Mouse (Mus musculus): Measurements from ENCODE around the gene Sertm1. TPM values are rescaled to one million over a fixed set of nuclear protein-coding genes. Genes with fewer than 3 reads are reported as not detected.

Sertm1 gene
- polyA plus RNA-seq (2012), result not detected in 2 replicates

DNA sequence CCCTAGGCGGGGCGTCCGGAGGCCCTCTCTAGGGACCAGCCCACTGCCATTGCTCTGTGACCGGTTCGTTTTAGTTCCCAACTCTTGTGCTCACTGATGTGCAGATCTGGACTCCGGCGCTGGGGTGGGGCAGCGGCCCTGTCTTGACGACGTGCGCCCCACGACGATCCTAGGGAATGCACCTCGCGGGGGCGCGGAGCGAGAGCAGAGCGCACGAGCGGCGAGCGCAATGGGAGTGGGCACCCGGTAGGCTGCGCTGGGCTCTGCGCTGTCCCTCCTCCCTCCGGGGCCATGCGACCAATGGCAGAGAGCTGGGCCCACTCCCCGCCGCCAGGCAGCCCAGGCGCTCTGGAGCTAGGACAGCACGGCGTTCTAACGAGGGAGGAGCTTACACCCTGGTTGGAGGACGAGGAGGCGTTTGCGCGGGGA, at the start of gene Sertm1:
TSS of gene Sertm1 (minus strand) at position 245 of the 429 bp plus-strand sequence.
- no peak for TF ChIP-seq GATA1 (IDR thresholded peaks at IDR 0.05; ENCODE audit: low read length)

DNA sequence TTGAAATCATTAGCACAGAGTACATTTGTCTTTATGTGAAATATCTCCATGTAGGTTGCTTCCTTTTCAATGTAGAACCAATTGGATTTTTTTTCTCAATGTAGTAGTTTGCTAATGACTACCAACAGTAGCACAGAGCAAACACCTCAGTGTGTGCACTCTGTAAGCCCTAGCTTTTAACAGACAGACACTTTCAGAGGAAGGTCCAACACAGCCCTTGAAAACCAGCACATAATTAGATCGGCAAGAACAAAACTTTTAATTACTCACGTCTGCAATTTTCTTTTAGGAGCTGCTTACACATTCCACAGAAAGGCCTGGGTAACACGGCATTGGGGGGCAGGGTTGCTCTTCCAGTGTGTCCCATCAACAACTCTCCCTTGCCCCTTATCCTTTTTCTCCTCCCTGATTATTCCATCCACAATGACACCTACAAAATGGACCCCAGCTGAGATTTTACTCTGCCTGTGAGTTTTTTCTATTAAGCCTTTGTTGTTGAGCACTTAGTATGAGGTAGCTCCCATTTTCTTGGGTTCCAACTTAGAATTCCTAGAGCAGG, 49.3 kb upstream of the Sertm1 start:
- TF ChIP-seq GATA1 (IDR thresholded peaks at IDR 0.05; ENCODE audit: low read length), result no peak

GRCm38 (mm10) chr3:54943067-54943810, 27.6 kb upstream of the Sertm1 start:
- no peak for TF ChIP-seq GATA1 (IDR thresholded peaks at IDR 0.05; ENCODE audit: low read length)

DNA sequence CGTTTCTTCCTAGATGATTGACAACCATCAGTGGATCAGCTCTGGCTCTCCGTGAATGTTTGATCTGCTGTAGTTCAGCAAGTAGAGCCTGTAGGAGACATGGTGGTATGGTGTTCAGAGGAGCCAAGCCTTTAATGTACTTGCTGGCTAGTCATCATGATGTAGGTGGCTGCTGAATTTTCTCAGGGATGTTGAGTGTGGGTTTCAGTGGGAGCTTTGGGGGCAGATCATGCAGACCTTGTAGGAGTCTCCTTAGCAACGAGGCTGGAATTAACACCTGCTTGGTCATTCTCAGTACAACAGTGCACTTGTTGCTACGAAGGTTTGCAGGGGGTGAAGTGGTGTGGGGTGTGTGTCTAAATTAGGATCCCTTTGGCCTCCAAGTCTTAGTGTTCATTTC, 18.8 kb upstream of the Sertm1 start:
- no peak for TF ChIP-seq GATA1 (IDR thresholded peaks at IDR 0.05; ENCODE audit: low read length)

- TF ChIP-seq GATA1 (IDR thresholded peaks at IDR 0.05; ENCODE audit: low read length), result no peak
Observed at GRCm38 (mm10) chr3:54932599-54932998, 16.9 kb upstream of the Sertm1 start.

- TF ChIP-seq GATA1 (IDR thresholded peaks at IDR 0.05; ENCODE audit: low read length), result no peak
Observed at GRCm38 (mm10) chr3:54920425-54920824, 4.7 kb upstream of the Sertm1 start.

DNA sequence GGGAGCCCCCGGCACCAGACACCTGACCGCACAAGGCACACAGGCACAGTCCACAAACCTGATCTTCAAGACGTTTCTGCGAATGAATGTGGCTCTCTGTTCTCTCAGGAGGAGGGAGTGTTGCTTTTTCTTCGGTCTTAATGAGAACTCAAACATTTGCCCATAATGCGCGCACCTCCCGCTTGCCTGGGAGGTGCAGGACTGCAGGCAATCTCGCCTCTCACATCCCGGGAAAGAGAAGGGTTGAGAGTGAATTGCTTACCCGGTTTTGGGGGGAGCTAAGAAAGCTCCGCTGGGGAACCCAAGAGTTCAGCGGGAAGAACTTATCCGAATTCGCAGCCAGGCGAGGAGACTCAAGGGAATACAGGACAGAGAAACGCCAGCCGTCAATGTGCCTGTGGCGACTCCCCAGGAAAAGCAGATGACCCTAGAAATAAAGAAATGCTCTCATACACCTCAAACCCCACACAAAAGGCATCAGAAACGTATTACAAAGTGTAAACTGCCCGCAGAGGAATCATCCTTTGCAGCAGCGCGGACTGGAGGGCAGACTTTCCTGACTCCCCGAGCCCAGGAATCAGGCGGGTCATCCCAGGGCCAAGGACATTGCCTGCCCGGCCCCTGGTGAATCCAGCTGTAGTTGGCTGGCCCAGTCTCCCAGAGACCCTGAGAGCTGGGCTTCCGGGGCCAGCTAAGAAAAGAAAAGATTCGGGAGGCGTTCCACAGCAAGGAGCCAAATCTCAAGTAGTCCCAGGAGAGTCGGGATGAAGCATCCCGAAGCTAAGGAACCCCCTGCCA, 643 bp downstream of the Sertm1 start:
- TF ChIP-seq GATA1 (IDR thresholded peaks at IDR 0.05; ENCODE audit: low read length), result no peak

GRCm38 (mm10) chr3:54908878-54909277, 6.8 kb downstream of the Sertm1 start:
- no peak for TF ChIP-seq GATA1 (IDR thresholded peaks at IDR 0.05; ENCODE audit: low read length)

- TF ChIP-seq GATA1 (IDR thresholded peaks at IDR 0.05; ENCODE audit: low read length), result no peak
Observed at GRCm38 (mm10) chr3:54897974-54898373, 17.7 kb downstream of the Sertm1 start.

GRCm38 (mm10) chr3:54894891-54895290, 20.8 kb downstream of the Sertm1 start:
- TF ChIP-seq GATA1 (IDR thresholded peaks at IDR 0.05; ENCODE audit: low read length), result no peak

DNA sequence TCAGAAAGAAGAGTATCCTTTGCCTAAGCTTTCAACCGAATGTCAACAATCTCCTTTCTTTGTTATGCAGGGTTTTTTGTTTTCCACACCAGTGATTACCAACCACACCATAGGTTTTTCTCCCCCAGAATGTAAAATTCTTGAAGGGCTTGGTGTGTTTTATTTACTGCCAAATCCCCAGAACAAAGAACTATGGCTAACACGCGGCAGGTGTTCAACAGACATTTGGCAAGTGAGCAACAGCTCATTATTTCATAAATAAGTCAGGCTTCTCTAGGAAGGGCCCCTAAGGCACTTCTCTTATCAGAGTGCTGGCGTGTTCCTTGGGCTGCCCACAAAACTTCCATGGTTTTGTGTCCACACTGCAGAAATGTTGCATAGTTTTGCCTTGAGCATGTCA, 23.5 kb downstream of the Sertm1 start:
- no peak for TF ChIP-seq GATA1 (IDR thresholded peaks at IDR 0.05; ENCODE audit: low read length)

DNA sequence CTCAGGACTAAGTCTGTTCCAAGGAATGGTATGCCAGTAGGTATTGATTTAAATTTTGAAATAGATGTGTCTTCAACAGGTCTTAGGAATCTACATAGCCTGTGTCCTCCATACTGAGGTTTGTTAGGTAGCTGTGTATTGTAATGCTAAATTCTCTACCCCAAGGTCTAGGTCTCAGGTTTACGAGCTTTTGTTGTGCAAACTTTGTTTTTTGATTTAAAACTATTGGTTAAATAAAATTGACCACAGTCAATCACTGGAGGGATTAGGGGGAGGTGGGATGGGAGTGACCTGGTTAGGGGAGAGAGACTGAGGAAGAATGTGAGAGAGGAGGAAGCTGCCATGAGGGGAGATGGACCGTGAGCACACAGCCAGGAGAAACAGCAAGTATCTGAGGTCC, 29.2 kb downstream of the Sertm1 start:
- TF ChIP-seq GATA1 (IDR thresholded peaks at IDR 0.05; ENCODE audit: low read length), result no peak

Other genes with a start within 250 kb of the Sertm1 start
- 2.8 and 6.0 TPM in 2 replicates for gene Supt20, start 223.1 kb downstream of the Sertm1 start, polyA plus RNA-seq (2012)
- gene Gm21958, start 201.5 kb downstream of the Sertm1 start, polyA plus RNA-seq (2012), result not detected in 2 replicates
- 29.7 and 65.2 TPM in 2 replicates for gene Exosc8, start 180.5 kb downstream of the Sertm1 start, polyA plus RNA-seq (2012)
- gene Alg5, start 180.3 kb downstream of the Sertm1 start, polyA plus RNA-seq (2012), result 2.1 and 2.5 TPM in 2 replicates
- gene Smad9, start 160.3 kb downstream of the Sertm1 start, polyA plus RNA-seq (2012), result not detected in 2 replicates
- 115 and 128 TPM in 2 replicates for gene Rfxap, start 108.1 kb downstream of the Sertm1 start, polyA plus RNA-seq (2012)
- gene Ccna1, start 139.6 kb upstream of the Sertm1 start, polyA plus RNA-seq (2012), result not detected in 2 replicates
- 10.3 and 12.0 TPM in 2 replicates for gene Spg20, start 196.2 kb upstream of the Sertm1 start, polyA plus RNA-seq (2012)
- gene Ccdc169, start 221.5 kb upstream of the Sertm1 start, polyA plus RNA-seq (2012), result not detected in 2 replicates